Mouse (Mus musculus) embryonic facial prominence, embryonic 15.5 days (tissue): Measurements from ENCODE around the gene Tnfaip6. TPM values are rescaled to one million over a fixed set of nuclear protein-coding genes. Genes with fewer than 3 reads are reported as not detected.
A peak's percentile ranks its signal among the peaks of the same experiment; 100 is the strongest.
"Not testable (repeated sequence)": the region's sequence is repeated elsewhere in the genome, so short reads cannot be mapped to it uniquely, and the experiment has no call there.

Experiments used
- ATAC-seq: fragments of 200-750 bp; cut with Nextera tagmentation; 2 replicates; pipeline ENCODE4 v1.8.0; 2017; ENCODE audit warnings: low read depth, moderate TSS enrichment; ENCODE audit not compliant: insufficient number of reproducible peaks, low FRiP score, low TSS enrichment
- H3K27ac ChIP-seq: fragments of 300-500 bp; sonication (generic); replicated peaks from 2 replicates; pipeline ENCODE4 v1.5.1; 2015; ENCODE audit warnings: mild to moderate bottlenecking, inconsistent platforms
- H3K27me3 ChIP-seq: fragments of 300-500 bp; sonication (generic); 2 replicates; pipeline ENCODE4 v1.6.1; 2015; ENCODE audit warnings: inconsistent platforms
- H3K36me3 ChIP-seq: fragments of 300-500 bp; sonication (generic); 2 replicates; pipeline ENCODE4 v1.6.1; 2015; ENCODE audit warnings: mild to moderate bottlenecking, inconsistent platforms
- H3K4me1 ChIP-seq: fragments of 300-500 bp; sonication (generic); 2 replicates; pipeline ENCODE4 v1.6.1; 2015; ENCODE audit warnings: inconsistent platforms
- H3K4me2 ChIP-seq: fragments of 300-500 bp; sonication (generic); replicated peaks from 2 replicates; pipeline ENCODE4 v1.6.1; 2015; ENCODE audit warnings: mild to moderate bottlenecking, inconsistent platforms
- H3K4me3 ChIP-seq: fragments of 300-500 bp; sonication (generic); replicated peaks from 2 replicates; pipeline ENCODE4 v1.5.1; 2015; ENCODE audit warnings: mild to moderate bottlenecking, inconsistent platforms
- H3K9ac ChIP-seq: fragments of 300-500 bp; sonication (generic); 2 replicates; pipeline ENCODE4 v1.6.1; 2015; ENCODE audit warnings: inconsistent platforms
- H3K9me3 ChIP-seq: fragments of 300-500 bp; sonication (generic); replicated peaks from 2 replicates; pipeline ENCODE4 v1.6.1; 2016; ENCODE audit warnings: inconsistent platforms
- WGBS: fragments of 180-500 bp; shearing (Covaris S2); methylation state at CpG from one replicate; pipeline ENCODE4 v1.1.7; 2015; 5-methylcytosine and 5-hydroxymethylcytosine counted together
- polyA plus RNA-seq: library from polyadenylated mRNA; unstranded; fragments of >200 nt; fragmentation: Nextera tagmentation; extraction: Ambion mirVana; gene quantifications from 2 replicates; pipeline ENCODE4 v1.2.1, GENCODE M21; 2015

The Tnfaip6 gene
- 50.4 and 51.4 TPM in 2 replicates for polyA plus RNA-seq

GRCm38 (mm10) chr2:52037882-52038281 lies at the start of gene Tnfaip6:
Tnfaip6 (plus strand) TSS chr2:52038009.
- H3K36me3 ChIP-seq, result no peaks in the 10 kb centered on the region
- peak within 1 kb of the TSS; percentile 85 for H3K27ac ChIP-seq
- no peaks in the 10 kb centered on the region for H3K27me3 ChIP-seq
- 0% methylated on average over 17 of the region's 17 CpGs for WGBS
- ATAC-seq, result peak; percentile 76
- H3K4me3 ChIP-seq, result peak within 1 kb of the TSS; percentile 53
- H3K9ac ChIP-seq, result peak within 1 kb of the TSS; percentile 44; the same call in 1 of the 2 replicates
- no peaks in the 10 kb centered on the region for H3K9me3 ChIP-seq
- peak within 1 kb of the TSS; percentile 54 for H3K4me2 ChIP-seq
- peaks cover 20% of the 10 kb centered on the region for H3K4me1 ChIP-seq

GRCm38 (mm10) chr2:51989559-51989958 lies 48.2 kb upstream of the Tnfaip6 start:
- 61% methylated on average over 2 of the region's 2 CpGs for WGBS
- no peaks in the 10 kb centered on the region for H3K4me1 ChIP-seq

GRCm38 (mm10) chr2:51991447-51991846 lies 46.4 kb upstream of the Tnfaip6 start:
- no peaks in the 10 kb centered on the region for H3K4me1 ChIP-seq
- H3K9me3 ChIP-seq, result no peaks in the 10 kb centered on the region
- H3K27ac ChIP-seq, result no peak overlapping the region
- H3K4me3 ChIP-seq, result no peak overlapping the region
- no peak overlapping the region for H3K9ac ChIP-seq
- WGBS, result 86% methylated on average over 6 of the region's 6 CpGs
- H3K36me3 ChIP-seq, result no peaks in the 10 kb centered on the region
- no peak for ATAC-seq
- H3K4me2 ChIP-seq, result no peak overlapping the region
- no peaks in the 10 kb centered on the region for H3K27me3 ChIP-seq

More at GRCm38 (mm10) chr2:51989559-51989958, 48.2 kb upstream of the Tnfaip6 start:
- no peak for ATAC-seq
- no peaks in the 10 kb centered on the region for H3K27me3 ChIP-seq
- H3K4me3 ChIP-seq, result no peak overlapping the region
- H3K9me3 ChIP-seq, result no peaks in the 10 kb centered on the region
- H3K27ac ChIP-seq, result no peak overlapping the region
- no peak overlapping the region for H3K4me2 ChIP-seq
- H3K36me3 ChIP-seq, result no peaks in the 10 kb centered on the region
- H3K9ac ChIP-seq, result no peak overlapping the region

GRCm38 (mm10) chr2:51999996-52000395 lies 37.8 kb upstream of the Tnfaip6 start:
- Histone ChIP-seq H3K27ac (no peak overlapping the region), H3K9me3 (no peaks in the 10 kb centered on the region), H3K4me1 (0 out of 2 replicates have a peak, but pooled peaks cover under 1% of the 10 kb centered on the region), H3K27me3 (no peaks in the 10 kb centered on the region), H3K9ac (no peak overlapping the region), H3K4me2 (no peak overlapping the region), H3K36me3 (no peaks in the 10 kb centered on the region), H3K4me3 (no peak overlapping the region)
- ATAC-seq, result no peak
- 63% methylated on average over 7 of the region's 7 CpGs for WGBS

- Histone ChIP-seq H3K4me2 (no peak overlapping the region), H3K4me1 (peaks cover 4% of the 10 kb centered on the region; the same call in 1 of the 2 replicates), H3K4me3 (no peak overlapping the region), H3K27me3 (no peaks in the 10 kb centered on the region), H3K9me3 (no peaks in the 10 kb centered on the region), H3K9ac (no peak overlapping the region), H3K27ac (no peak overlapping the region), H3K36me3 (no peaks in the 10 kb centered on the region)
- ATAC-seq, result no peak
- WGBS, result 83% methylated on average over 8 of the region's 8 CpGs
These were observed 36.3 kb upstream of the Tnfaip6 start for GRCm38 (mm10) chr2:52001521-52001920.

GRCm38 (mm10) chr2:52002299-52002698 lies 35.5 kb upstream of the Tnfaip6 start:
- not testable (repeated sequence) for H3K36me3 ChIP-seq, H3K4me2 ChIP-seq, H3K4me1 ChIP-seq, ATAC-seq, H3K27ac ChIP-seq, H3K4me3 ChIP-seq, H3K9ac ChIP-seq, H3K27me3 ChIP-seq, H3K9me3 ChIP-seq
- 90% methylated on average over 10 of the region's 10 CpGs for whole genome bisulfite sequencing

GRCm38 (mm10) chr2:52006380-52006779 lies 31.4 kb upstream of the Tnfaip6 start:
- Histone ChIP-seq H3K9ac (no peak overlapping the region), H3K9me3 (no peaks in the 10 kb centered on the region), H3K4me1 (peaks cover 9% of the 10 kb centered on the region; the same call in 1 of the 2 replicates), H3K36me3 (no peaks in the 10 kb centered on the region), H3K27ac (peak overlapping the region; percentile 8; the same call in 1 of the 2 replicates), H3K27me3 (no peaks in the 10 kb centered on the region), H3K4me3 (no peak overlapping the region), H3K4me2 (no peak overlapping the region)
- 27% methylated on average over 3 of the region's 3 CpGs for WGBS
- no peak for ATAC-seq

- not testable (repeated sequence) for H3K27ac ChIP-seq, H3K4me1 ChIP-seq, H3K4me2 ChIP-seq, H3K36me3 ChIP-seq, H3K4me3 ChIP-seq, H3K27me3 ChIP-seq, H3K9ac ChIP-seq, ATAC-seq, H3K9me3 ChIP-seq
- WGBS, result 84% methylated on average over 3 of the region's 3 CpGs
These were observed 26.0 kb upstream of the Tnfaip6 start for GRCm38 (mm10) chr2:52011820-52012219.

GRCm38 (mm10) chr2:52013306-52013820 lies 24.4 kb upstream of the Tnfaip6 start:
- H3K4me2 ChIP-seq, result no peak overlapping the region
- no peak overlapping the region for H3K4me3 ChIP-seq
- 56% methylated on average over 9 of the region's 9 CpGs for WGBS
- H3K9ac ChIP-seq, result no peak overlapping the region
- no peak for ATAC-seq
- no peaks in the 10 kb centered on the region for H3K27me3 ChIP-seq
- H3K9me3 ChIP-seq, result no peaks in the 10 kb centered on the region
- no peaks in the 10 kb centered on the region for H3K4me1 ChIP-seq
- H3K36me3 ChIP-seq, result no peaks in the 10 kb centered on the region
- H3K27ac ChIP-seq, result no peak overlapping the region

GRCm38 (mm10) chr2:52016361-52016760 lies 21.4 kb upstream of the Tnfaip6 start:
- no peaks in the 10 kb centered on the region for H3K27me3 ChIP-seq
- no peak overlapping the region for H3K9ac ChIP-seq
- no peaks in the 10 kb centered on the region for H3K9me3 ChIP-seq
- no peak overlapping the region for H3K4me2 ChIP-seq
- no peak overlapping the region for H3K27ac ChIP-seq
- no peaks in the 10 kb centered on the region for H3K4me1 ChIP-seq
- WGBS, result 42% methylated on average over 7 of the region's 7 CpGs
- H3K4me3 ChIP-seq, result no peak overlapping the region
- no peak for ATAC-seq
- H3K36me3 ChIP-seq, result no peaks in the 10 kb centered on the region

- H3K9ac ChIP-seq, result no peak overlapping the region
- no peaks in the 10 kb centered on the region for H3K9me3 ChIP-seq
- no peaks in the 10 kb centered on the region for H3K36me3 ChIP-seq
- no peaks in the 10 kb centered on the region for H3K27me3 ChIP-seq
- H3K27ac ChIP-seq, result no peak overlapping the region
- 61% methylated on average over 4 of the region's 4 CpGs for WGBS
- H3K4me1 ChIP-seq, result no peaks in the 10 kb centered on the region
- no peak overlapping the region for H3K4me3 ChIP-seq
- ATAC-seq, result no peak
- H3K4me2 ChIP-seq, result no peak overlapping the region
These were observed 10.7 kb upstream of the Tnfaip6 start for GRCm38 (mm10) chr2:52027061-52027460.

GRCm38 (mm10) chr2:52029426-52029825 lies 8.4 kb upstream of the Tnfaip6 start:
- H3K4me1 ChIP-seq, result no peaks in the 10 kb centered on the region
- H3K9ac ChIP-seq, result no peak overlapping the region
- H3K27me3 ChIP-seq, result no peaks in the 10 kb centered on the region
- H3K4me3 ChIP-seq, result no peak overlapping the region
- H3K27ac ChIP-seq, result no peak overlapping the region
- 91% methylated on average over 3 of the region's 3 CpGs for WGBS
- ATAC-seq, result no peak
- H3K4me2 ChIP-seq, result no peak overlapping the region
- H3K36me3 ChIP-seq, result no peaks in the 10 kb centered on the region
- no peaks in the 10 kb centered on the region for H3K9me3 ChIP-seq
